Mouse (Mus musculus): ENCODE measurements around the gene Ercc2. TPM values are rescaled to one million over a fixed set of nuclear protein-coding genes. Genes with fewer than 3 reads are reported as not detected.

Ercc2 gene
- 47.1 and 56.1 TPM in 2 replicates for polyA plus RNA-seq (2012; rRNA removed)

GRCm38 (mm10) chr7:19381377-19382165, at the start of gene Ercc2:
Gene Ercc2 (plus strand): TSS chr7:19382010.

GRCm38 (mm10) chr7:19344237-19344847, 37.5 kb upstream of the Ercc2 start, which contains the start of gene Ercc1:
Gene Ercc1 (plus strand): TSS chr7:19344778.

GRCm38 (mm10) chr7:19359299-19359891, 22.4 kb upstream of the Ercc2 start, which contains the start of the genes Cd3eap and Ppp1r13l:
Gene Cd3eap (minus strand): TSS chr7:19359483.
Gene Ppp1r13l (plus strand): TSS chr7:19359749.

GRCm38 (mm10) chr7:19403731-19404296, 22.0 kb downstream of the Ercc2 start, which contains the start of gene Klc3:
Gene Klc3 (minus strand): TSS chr7:19404104.

GRCm38 (mm10) chr7:19404476-19404875, 22.7 kb downstream of the Ercc2 start, which contains the start of gene Ckm:
Gene Ckm (plus strand): TSS chr7:19404776.

Other genes starting within 250 kb of the Ercc2 start
- 15.1 and 16.3 TPM in 2 replicates for gene Qpctl, start 232.7 kb upstream of the Ercc2 start, polyA plus RNA-seq (2012; rRNA removed)
- gene Snrpd2, start 232.3 kb upstream of the Ercc2 start, polyA plus RNA-seq (2012; rRNA removed) = 19.3 and 24.0 TPM in 2 replicates
- gene Gipr, start 215.9 kb upstream of the Ercc2 start, polyA plus RNA-seq (2012; rRNA removed) = 0.95 and 1.6 TPM in 2 replicates
- 45.4 and 47.5 TPM in 2 replicates for gene Eml2, start 205.6 kb upstream of the Ercc2 start, polyA plus RNA-seq (2012; rRNA removed)
- 4.0 and 4.6 TPM in 2 replicates for gene Gpr4, start 169.5 kb upstream of the Ercc2 start, polyA plus RNA-seq (2012; rRNA removed)
- 40.5 and 52.5 TPM in 2 replicates for gene Opa3, start 153.7 kb upstream of the Ercc2 start, polyA plus RNA-seq (2012; rRNA removed)
- 569 and 685 TPM in 2 replicates for gene Vasp, start 110.2 kb upstream of the Ercc2 start, polyA plus RNA-seq (2012; rRNA removed)
- 0.10 and 0.21 TPM in 2 replicates for gene Ppm1n, start 101.9 kb upstream of the Ercc2 start, polyA plus RNA-seq (2012; rRNA removed)
- 28.0 and 34.1 TPM in 2 replicates for gene Rtn2, start 99.4 kb upstream of the Ercc2 start, polyA plus RNA-seq (2012; rRNA removed)
- 3.1 and 6.7 TPM in 2 replicates for gene Fosb, start 72.0 kb upstream of the Ercc2 start, polyA plus RNA-seq (2012; rRNA removed)
- 26.1 and 33.2 TPM in 2 replicates for gene Ercc1, start 37.2 kb upstream of the Ercc2 start, polyA plus RNA-seq (2012; rRNA removed)
- 4.0 and 7.0 TPM in 2 replicates for gene Cd3eap, start 22.5 kb upstream of the Ercc2 start, polyA plus RNA-seq (2012; rRNA removed)
- 14.6 and 20.3 TPM in 2 replicates for gene Ppp1r13l, start 22.3 kb upstream of the Ercc2 start, polyA plus RNA-seq (2012; rRNA removed)
- 5.5 and 6.0 TPM in 2 replicates for gene Klc3, start 22.1 kb downstream of the Ercc2 start, polyA plus RNA-seq (2012; rRNA removed)
- gene Ckm, start 22.8 kb downstream of the Ercc2 start, polyA plus RNA-seq (2012; rRNA removed) = 78.9 and 126 TPM in 2 replicates
- gene Mark4, start 76.8 kb downstream of the Ercc2 start, polyA plus RNA-seq (2012; rRNA removed) = 22.3 and 24.9 TPM in 2 replicates
- 7.9 and 11.1 TPM in 2 replicates for gene Exoc3l2, start 81.3 kb downstream of the Ercc2 start, polyA plus RNA-seq (2012; rRNA removed)
- 19.5 and 30.0 TPM in 2 replicates for gene Bloc1s3, start 126.4 kb downstream of the Ercc2 start, polyA plus RNA-seq (2012; rRNA removed)
- gene Trappc6a, start 126.4 kb downstream of the Ercc2 start, polyA plus RNA-seq (2012; rRNA removed) = 218 and 235 TPM in 2 replicates
- gene Nkpd1, start 135.8 kb downstream of the Ercc2 start, polyA plus RNA-seq (2012; rRNA removed) = 2.2 and 2.3 TPM in 2 replicates
- gene Ppp1r37, start 181.1 kb downstream of the Ercc2 start, polyA plus RNA-seq (2012; rRNA removed) = 191 and 212 TPM in 2 replicates
- gene Zfp296, start 195.3 kb downstream of the Ercc2 start, polyA plus RNA-seq (2012; rRNA removed) = 2.8 and 2.9 TPM in 2 replicates
- gene Gemin7, start 195.6 kb downstream of the Ercc2 start, polyA plus RNA-seq (2012; rRNA removed) = 109 and 138 TPM in 2 replicates
- 149 and 153 TPM in 2 replicates for gene Clasrp, start 222.5 kb downstream of the Ercc2 start, polyA plus RNA-seq (2012; rRNA removed)
- gene Relb, start 247.4 kb downstream of the Ercc2 start, polyA plus RNA-seq (2012; rRNA removed) = 78.7 and 93.0 TPM in 2 replicates